Mouse (Mus musculus) stomach, embryonic 16.5 days (tissue): Measurements from ENCODE around the gene Rapgef5. TPM values are rescaled to one million over a fixed set of nuclear protein-coding genes. Genes with fewer than 3 reads are reported as not detected.

ENCODE experiments used
- ATAC-seq: fragments of 200-750 bp; cut with Nextera tagmentation; 2 replicates; pipeline ENCODE4 v1.8.0; 2017; ENCODE audit warnings: moderate number of reproducible peaks, moderate TSS enrichment; ENCODE audit not compliant: insufficient read depth, low FRiP score
- H3K27ac ChIP-seq: fragments of 300-500 bp; sonication (generic); 2 replicates; pipeline ENCODE4 v1.5.1; 2014; ENCODE audit warnings: low read length
- H3K27me3 ChIP-seq: fragments of 300-500 bp; sonication (generic); 2 replicates; pipeline ENCODE4 v1.6.1; 2014; ENCODE audit warnings: low read length, control low read depth, mixed read lengths; ENCODE audit not compliant: control insufficient read depth, insufficient read depth
- H3K36me3 ChIP-seq: fragments of 300-500 bp; sonication (generic); 2 replicates; pipeline ENCODE4 v1.6.1; 2014; ENCODE audit warnings: low read length; ENCODE audit not compliant: control insufficient read depth, insufficient read depth
- H3K4me1 ChIP-seq: fragments of 300-500 bp; sonication (generic); 2 replicates; pipeline ENCODE4 v1.6.1; 2014; ENCODE audit warnings: low read length, control low read depth, mixed read lengths; ENCODE audit not compliant: control insufficient read depth, insufficient read depth
- H3K4me2 ChIP-seq: fragments of 300-500 bp; sonication (generic); 2 replicates; pipeline ENCODE4 v1.6.1; 2014; ENCODE audit warnings: low read depth, low read length, mixed read lengths
- H3K4me3 ChIP-seq: fragments of 300-500 bp; sonication (generic); replicated peaks from 2 replicates; pipeline ENCODE4 v1.5.1; 2014; ENCODE audit warnings: mild to moderate bottlenecking, low read length
- H3K9ac ChIP-seq: fragments of 300-500 bp; sonication (generic); 2 replicates; pipeline ENCODE4 v1.6.1; 2014; ENCODE audit warnings: low read length
- H3K9me3 ChIP-seq: fragments of 300-500 bp; sonication (generic); replicated peaks from 2 replicates; pipeline ENCODE4 v1.6.1; 2016; ENCODE audit warnings: low read length, control low read depth; ENCODE audit not compliant: control insufficient read depth
- WGBS: fragments of 180-500 bp; shearing (Covaris S2); extraction: QIAGEN DNeasy Blood & Tissue Kit; methylation state at CpG from one replicate; pipeline ENCODE4 v1.1.7; 2014; 5-methylcytosine and 5-hydroxymethylcytosine counted together
- polyA plus RNA-seq: library from polyadenylated mRNA; unstranded; fragments of >200 nt; fragmentation: Nextera tagmentation; extraction: Ambion mirVana; gene quantifications from 2 replicates; pipeline ENCODE4 v1.2.1, GENCODE M21; 2015

Gene Rapgef5
- polyA plus RNA-seq, 1 experiment from 2014 or later: 8.3 TPM

- ATAC-seq: no peak
- WGBS: 83% methylated on average over 7 of the region's 7 CpGs
- Histone ChIP-seq H3K9me3 (no peaks in the 10 kb centered on the region), H3K4me1 (no peaks in the 10 kb centered on the region), H3K36me3 (no peaks in the 10 kb centered on the region), H3K4me3 (no peak overlapping the region), H3K27ac (no peak overlapping the region), H3K27me3 (no peaks in the 10 kb centered on the region), H3K9ac (no peak overlapping the region), H3K4me2 (no peak overlapping the region)
Observed at GRCm38 (mm10) chr12:117746611-117747010, 230.3 kb downstream of the Rapgef5 start.

GRCm38 (mm10) chr12:117751045-117751444, 234.8 kb downstream of the Rapgef5 start:
- no peak for ATAC-seq
- 49% methylated on average over 9 of the region's 9 CpGs for WGBS
- peak overlapping the region; percentile 5; the same call in 1 of the 2 replicates for H3K27ac ChIP-seq

GRCm38 (mm10) chr12:117751520-117752383, 235.5 kb downstream of the Rapgef5 start:
- ATAC-seq: peak; percentile 39; the same call in 1 of the 2 replicates

More at GRCm38 (mm10) chr12:117751045-117751444, 234.8 kb downstream of the Rapgef5 start:
- no peaks in the 10 kb centered on the region for H3K36me3 ChIP-seq
- no peak overlapping the region for H3K4me3 ChIP-seq
- no peak overlapping the region for H3K9ac ChIP-seq
- H3K4me1 ChIP-seq: no peaks in the 10 kb centered on the region; the same call in 1 of the 2 replicates
- H3K4me2 ChIP-seq: no peak overlapping the region
- H3K27me3 ChIP-seq: no peaks in the 10 kb centered on the region
- no peaks in the 10 kb centered on the region for H3K9me3 ChIP-seq

GRCm38 (mm10) chr12:117756010-117756409, 239.7 kb downstream of the Rapgef5 start:
- H3K4me3 ChIP-seq: no peak overlapping the region
- ATAC-seq: no peak; the same call in 1 of the 2 replicates
- H3K4me1 ChIP-seq: no peaks in the 10 kb centered on the region; the same call in 1 of the 2 replicates
- H3K9ac ChIP-seq: no peak overlapping the region
- H3K9me3 ChIP-seq: no peaks in the 10 kb centered on the region
- 60% methylated on average over 7 of the region's 7 CpGs for WGBS
- no peaks in the 10 kb centered on the region for H3K36me3 ChIP-seq
- no peaks in the 10 kb centered on the region for H3K27me3 ChIP-seq
- H3K4me2 ChIP-seq: no peak overlapping the region
- H3K27ac ChIP-seq: no peak overlapping the region

More at GRCm38 (mm10) chr12:117751520-117752383, 235.5 kb downstream of the Rapgef5 start:
- Histone ChIP-seq H3K4me2 (no peak overlapping the region), H3K4me1 (no peaks in the 10 kb centered on the region; the same call in 1 of the 2 replicates), H3K27ac (peak overlapping the region; percentile 33; the same call in 1 of the 2 replicates), H3K9ac (no peak overlapping the region), H3K36me3 (no peaks in the 10 kb centered on the region), H3K27me3 (no peaks in the 10 kb centered on the region), H3K9me3 (no peaks in the 10 kb centered on the region), H3K4me3 (no peak overlapping the region)
- whole genome bisulfite sequencing: 51% methylated on average over 25 of the region's 25 CpGs

GRCm38 (mm10) chr12:117760373-117760772, 244.1 kb downstream of the Rapgef5 start:
- H3K27me3 ChIP-seq: no peaks in the 10 kb centered on the region
- no peak for ATAC-seq
- no peaks in the 10 kb centered on the region for H3K9me3 ChIP-seq
- whole genome bisulfite sequencing: 82% methylated on average over 5 of the region's 5 CpGs
- no peaks in the 10 kb centered on the region for H3K4me1 ChIP-seq
- H3K27ac ChIP-seq: no peak overlapping the region
- no peaks in the 10 kb centered on the region for H3K36me3 ChIP-seq
- H3K4me3 ChIP-seq: no peak overlapping the region
- no peak overlapping the region for H3K4me2 ChIP-seq
- H3K9ac ChIP-seq: no peak overlapping the region

- Histone ChIP-seq H3K27ac (no peak overlapping the region), H3K4me2 (no peak overlapping the region), H3K9me3 (no peaks in the 10 kb centered on the region), H3K27me3 (no peaks in the 10 kb centered on the region), H3K4me3 (no peak overlapping the region), H3K36me3 (no peaks in the 10 kb centered on the region), H3K9ac (no peak overlapping the region), H3K4me1 (no peaks in the 10 kb centered on the region)
- no peak for ATAC-seq
Observed at GRCm38 (mm10) chr12:117760846-117761245, 244.6 kb downstream of the Rapgef5 start.

GRCm38 (mm10) chr12:117761698-117762097, 245.4 kb downstream of the Rapgef5 start:
- Histone ChIP-seq H3K9me3 (no peaks in the 10 kb centered on the region), H3K9ac (no peak overlapping the region), H3K4me3 (no peak overlapping the region), H3K4me1 (no peaks in the 10 kb centered on the region), H3K4me2 (no peak overlapping the region), H3K27ac (no peak overlapping the region), H3K36me3 (no peaks in the 10 kb centered on the region), H3K27me3 (no peaks in the 10 kb centered on the region)
- WGBS: 48% methylated on average over 1 of the region's 1 CpGs
- ATAC-seq: no peak

GRCm38 (mm10) chr12:117763247-117763646, 247.0 kb downstream of the Rapgef5 start:
- peak; percentile 48; the same call in 1 of the 2 replicates for ATAC-seq
- WGBS: 63% methylated on average over 3 of the region's 3 CpGs
- H3K27ac ChIP-seq: no peak overlapping the region

GRCm38 (mm10) chr12:117764839-117765238, 248.6 kb downstream of the Rapgef5 start:
- Histone ChIP-seq H3K4me1 (no peaks in the 10 kb centered on the region), H3K4me2 (no peak overlapping the region), H3K27ac (no peak overlapping the region), H3K36me3 (no peaks in the 10 kb centered on the region), H3K9ac (no peak overlapping the region), H3K4me3 (no peak overlapping the region), H3K27me3 (no peaks in the 10 kb centered on the region), H3K9me3 (no peaks in the 10 kb centered on the region)
- 7% methylated on average over 7 of the region's 7 CpGs for WGBS
- no peak for ATAC-seq

More at GRCm38 (mm10) chr12:117763247-117763646, 247.0 kb downstream of the Rapgef5 start:
- H3K4me3 ChIP-seq: no peak overlapping the region
- no peaks in the 10 kb centered on the region for H3K4me1 ChIP-seq
- H3K4me2 ChIP-seq: no peak overlapping the region
- no peaks in the 10 kb centered on the region for H3K36me3 ChIP-seq
- no peaks in the 10 kb centered on the region for H3K9me3 ChIP-seq
- no peak overlapping the region for H3K9ac ChIP-seq
- H3K27me3 ChIP-seq: no peaks in the 10 kb centered on the region
